Mouse (Mus musculus): ENCODE measurements at regions not wholly inside any gene's neighbourhood (a gene's known extent, or its start where the extent isn't known, plus 50 kb on each side); places are given as distances from the start of the nearest gene placed in this dataset.

- TF ChIP-seq KAT2A (conservative IDR thresholded peaks at IDR 0.05; ENCODE audit: low read depth, low read length) = no peak
- no peak for TF ChIP-seq CHD1 (IDR thresholded peaks at IDR 0.05; ENCODE audit: low read depth, low read length)
Measured at GRCm38 (mm10) chr15:62229491-62230283, 1306.9 kb upstream of the A1bg start.
